Mouse (Mus musculus) gastrocnemius, adult 8-10 months (tissue): ENCODE results near the gene C5ar1. TPM values are rescaled to one million over a fixed set of nuclear protein-coding genes. Genes with fewer than 3 reads are reported as not detected.
"Not testable (repeated sequence)": the region's sequence is repeated elsewhere in the genome, so short reads cannot be mapped to it uniquely, and the experiment has no call there.

ENCODE experiments used
- DNase-seq, 2 experiments: peaks; one replicate each; pipeline ENCODE4 v3.0.0; 2022; ENCODE audit warnings: low spot score in 2 of 2
- total RNA-seq, 4 experiments: library from RNA; stranded (reverse); gene quantifications; 2 replicates each; pipeline ENCODE4 v1.2.4; 2022

Gene C5ar1
- 1 to 10 TPM in 2 of 4 experiments, under 1 TPM in 2; 0.44 to 1.4 (median 0.92) TPM for total RNA-seq

- no peak for DNase-seq
Observed at GRCm38 (mm10) chr7:16259110-16259590, at the start of gene C5ar1. Gene C5ar1 (minus strand): TSS chr7:16259540.

GRCm38 (mm10) chr7:16308555-16309317, 49.4 kb upstream of the C5ar1 start:
- no peak for DNase-seq

GRCm38 (mm10) chr7:16308093-16308492, 48.8 kb upstream of the C5ar1 start, which contains the start of gene Bbc3:
Gene Bbc3 (plus strand): TSS chr7:16308393.
- not testable (repeated sequence) for DNase-seq

GRCm38 (mm10) chr7:16307141-16307540, 47.8 kb upstream of the C5ar1 start:
- DNase-seq, result not testable (repeated sequence)

- peak; percentile 71 to 82 for DNase-seq
Observed at GRCm38 (mm10) chr7:16299419-16300035, 40.2 kb upstream of the C5ar1 start.

- DNase-seq, result no peak
Observed at GRCm38 (mm10) chr7:16298927-16299326, 39.6 kb upstream of the C5ar1 start.

GRCm38 (mm10) chr7:16297616-16298015, 38.3 kb upstream of the C5ar1 start:
- DNase-seq, result no peak

- peak; percentile 85 to 86 for DNase-seq
Observed at GRCm38 (mm10) chr7:16296766-16297390, 37.5 kb upstream of the C5ar1 start.

- DNase-seq, result no peak
Observed at GRCm38 (mm10) chr7:16296146-16296545, 36.8 kb upstream of the C5ar1 start.

GRCm38 (mm10) chr7:16295321-16295900, 36.1 kb upstream of the C5ar1 start:
- DNase-seq, result peak; percentile 67 to 82

- DNase-seq, result peak; percentile 87 to 92
Observed at GRCm38 (mm10) chr7:16294837-16295236, 35.5 kb upstream of the C5ar1 start.

GRCm38 (mm10) chr7:16294346-16294745, 35.0 kb upstream of the C5ar1 start:
- no peak for DNase-seq

GRCm38 (mm10) chr7:16287791-16288190, 28.5 kb upstream of the C5ar1 start:
- DNase-seq, result no peak

- DNase-seq, result no peak
Observed at GRCm38 (mm10) chr7:16287016-16287415, 27.7 kb upstream of the C5ar1 start.

GRCm38 (mm10) chr7:16286026-16286961, 27.0 kb upstream of the C5ar1 start, which contains the start of gene Ccdc9:
Gene Ccdc9 (minus strand): TSS chr7:16286795.
- DNase-seq, result peak; percentile 100

- peak; percentile 68 to 81 for DNase-seq
Observed at GRCm38 (mm10) chr7:16285450-16286025, 26.2 kb upstream of the C5ar1 start.

- no peak for DNase-seq
Observed at GRCm38 (mm10) chr7:16284904-16285303, 25.6 kb upstream of the C5ar1 start.

- no peak for DNase-seq
Observed at GRCm38 (mm10) chr7:16284001-16284400, 24.7 kb upstream of the C5ar1 start.

GRCm38 (mm10) chr7:16282334-16282733, 23.0 kb upstream of the C5ar1 start:
- DNase-seq, result no peak

GRCm38 (mm10) chr7:16280721-16281120, 21.4 kb upstream of the C5ar1 start:
- DNase-seq, result no peak
